Mouse (Mus musculus) midbrain, postnatal 0 days (tissue): ENCODE results near the gene Prdx3. TPM values are rescaled to one million over a fixed set of nuclear protein-coding genes. Genes with fewer than 3 reads are reported as not detected.

Source experiments
- ATAC-seq: fragments of 200-750 bp; cut with Nextera tagmentation; 2 replicates; pipeline ENCODE4 v1.8.0; 2017; ENCODE audit warnings: moderate number of reproducible peaks, mild to moderate bottlenecking, moderate TSS enrichment, moderate library complexity; ENCODE audit not compliant: low FRiP score
- DNase-seq: peaks from one replicate; pipeline ENCODE4 v3.0.0-alpha.2; 2015; ENCODE audit warnings: low spot score
- H3K27ac ChIP-seq: fragments of 300-500 bp; sonication (generic); 2 replicates; pipeline ENCODE4 v1.5.1; 2014; ENCODE audit warnings: low read depth, mild to moderate bottlenecking, low read length, mixed read lengths
- H3K27me3 ChIP-seq: fragments of 300-500 bp; sonication (generic); 2 replicates; pipeline ENCODE4 v1.6.1; 2014; ENCODE audit warnings: low read length, control low read depth, mixed read lengths; ENCODE audit not compliant: insufficient read depth
- H3K36me3 ChIP-seq: fragments of 300-500 bp; sonication (generic); 2 replicates; pipeline ENCODE4 v1.6.1; 2014; ENCODE audit warnings: low read length, control low read depth, mixed read lengths; ENCODE audit not compliant: insufficient read depth
- H3K4me1 ChIP-seq: fragments of 300-500 bp; sonication (generic); 2 replicates; pipeline ENCODE4 v1.6.1; 2014; ENCODE audit warnings: mild to moderate bottlenecking, control low read depth, antibody characterized with exemption, low read length, mixed read lengths; ENCODE audit not compliant: insufficient read depth
- H3K4me2 ChIP-seq: fragments of 300-500 bp; sonication (generic); 2 replicates; pipeline ENCODE4 v1.6.1; 2014; ENCODE audit warnings: low read depth, mild to moderate bottlenecking, low read length, mixed read lengths; ENCODE audit not compliant: poor library complexity, severe bottlenecking
- H3K4me3 ChIP-seq: fragments of 300-500 bp; sonication (generic); 2 replicates; pipeline ENCODE4 v1.5.1; 2014; ENCODE audit warnings: low read depth, mild to moderate bottlenecking, low read length, moderate library complexity
- H3K9ac ChIP-seq: fragments of 300-500 bp; sonication (generic); replicated peaks from 2 replicates; pipeline ENCODE4 v1.6.1; 2014; ENCODE audit warnings: mild to moderate bottlenecking, low read length, moderate library complexity, mixed read lengths; ENCODE audit not compliant: poor library complexity, severe bottlenecking
- H3K9me3 ChIP-seq: fragments of 300-500 bp; sonication (generic); 2 replicates; pipeline ENCODE4 v1.6.1; 2016; ENCODE audit warnings: low read length, control low read depth
- CTCF ChIP-seq: IDR thresholded peaks from 2 replicates; pipeline ENCODE4 v1.5.1; 2016; ENCODE audit warnings: antibody characterized with exemption, mild to moderate bottlenecking
- WGBS: fragments of 180-500 bp; shearing (Covaris S2); extraction: QIAGEN DNeasy Blood & Tissue Kit; methylation state at CpG from one replicate; pipeline ENCODE4 v1.1.7; 2014; 5-methylcytosine and 5-hydroxymethylcytosine counted together
- polyA plus RNA-seq: library from polyadenylated mRNA; unstranded; fragments of >200 nt; fragmentation: Nextera tagmentation; extraction: Ambion mirVana; gene quantifications from 2 replicates; pipeline ENCODE4 v1.2.1, GENCODE M21; 2015
- total RNA-seq: library from RNA; depleted of rRNA; stranded (reverse); fragments of >200 nt; gene quantifications from 2 replicates; pipeline ENCODE4 v1.2.3, GENCODE M21; 2014; rRNA removed

Prdx3 gene
- total RNA-seq (82.8 and 93.8 TPM in 2 replicates), polyA plus RNA-seq (110 and 117 TPM in 2 replicates)

DNA sequence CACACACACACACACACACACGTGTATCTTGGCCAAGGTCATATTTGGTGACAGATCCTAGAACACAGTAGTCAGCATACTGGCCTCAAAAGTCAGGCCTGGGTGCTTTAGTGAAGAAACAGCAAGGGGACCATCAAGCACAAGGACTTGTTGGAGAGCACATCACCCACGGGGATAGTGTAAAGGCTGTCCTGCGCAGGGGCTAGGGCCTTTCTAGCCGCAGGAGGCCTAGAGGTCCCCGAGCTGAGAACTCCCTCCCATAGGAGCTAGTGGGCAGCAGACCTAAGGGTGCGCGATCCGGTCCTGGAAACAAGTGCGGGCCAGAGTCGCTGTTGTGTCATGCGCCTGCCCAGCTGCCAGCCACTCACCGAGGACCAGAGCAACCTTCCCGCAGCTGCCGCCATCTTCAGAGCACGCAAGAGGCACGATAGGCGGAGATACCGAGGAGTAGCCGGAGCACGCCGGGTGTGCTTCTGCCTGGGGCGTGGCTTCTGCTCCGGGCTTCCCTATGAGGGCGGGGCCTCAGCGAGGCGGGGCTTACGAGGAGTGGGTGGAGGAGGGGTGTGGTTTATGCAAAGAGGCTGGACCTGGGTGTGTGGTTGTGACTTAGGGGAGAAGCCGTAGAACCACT is at the start of gene Prdx3:
Prdx3 (minus strand) TSS at position 493 of the 631 bp plus-strand sequence.
- Histone ChIP-seq H3K36me3 (peaks cover 2% of the 10 kb centered on the region; the same call in 1 of the 2 replicates), H3K4me1 (no peaks in the 10 kb centered on the region), H3K27ac (peak within 1 kb of the TSS; percentile 81), H3K27me3 (no peaks in the 10 kb centered on the region), H3K9me3 (no peaks in the 10 kb centered on the region), H3K9ac (peak within 1 kb of the TSS; percentile 69), H3K4me3 (peak within 1 kb of the TSS; percentile 48), H3K4me2 (peak within 1 kb of the TSS; percentile 65)
- peak; percentile 95 for ATAC-seq
- WGBS: under 1% methylated on average over 28 of the region's 28 CpGs
- TF ChIP-seq CTCF: peak; percentile 46
- peak; percentile 93 for DNase-seq

- ATAC-seq (no peak), DNase-seq (no peak)
- Histone ChIP-seq H3K27ac (no peak overlapping the region), H3K4me1 (no peaks in the 10 kb centered on the region), H3K36me3 (no peaks in the 10 kb centered on the region), H3K27me3 (no peaks in the 10 kb centered on the region), H3K4me3 (no peak overlapping the region), H3K9ac (no peak overlapping the region), H3K9me3 (no peaks in the 10 kb centered on the region), H3K4me2 (no peak overlapping the region)
- 87% methylated on average over 6 of the region's 6 CpGs for WGBS
- no peak for TF ChIP-seq CTCF
These were observed 42.7 kb upstream of the Prdx3 start for GRCm38 (mm10) chr19:60916869-60917570.

GRCm38 (mm10) chr19:60915862-60916261 is 41.5 kb upstream of the Prdx3 start:
- ATAC-seq (no peak), DNase-seq (no peak)
- no peak for TF ChIP-seq CTCF
- H3K27me3 ChIP-seq: no peaks in the 10 kb centered on the region
- H3K9me3 ChIP-seq: no peaks in the 10 kb centered on the region
- no peak overlapping the region for H3K9ac ChIP-seq
- no peaks in the 10 kb centered on the region for H3K36me3 ChIP-seq
- no peak overlapping the region for H3K4me2 ChIP-seq
- 84% methylated on average over 3 of the region's 3 CpGs for WGBS
- no peaks in the 10 kb centered on the region for H3K4me1 ChIP-seq
- no peak overlapping the region for H3K4me3 ChIP-seq
- no peak overlapping the region for H3K27ac ChIP-seq

GRCm38 (mm10) chr19:60915236-60915635 is 40.9 kb upstream of the Prdx3 start:
- no peaks in the 10 kb centered on the region for H3K4me1 ChIP-seq
- no peaks in the 10 kb centered on the region for H3K9me3 ChIP-seq
- 67% methylated on average over 4 of the region's 4 CpGs for WGBS
- H3K4me2 ChIP-seq: no peak overlapping the region
- H3K9ac ChIP-seq: no peak overlapping the region
- ATAC-seq (no peak), DNase-seq (no peak)
- H3K36me3 ChIP-seq: no peaks in the 10 kb centered on the region
- H3K27ac ChIP-seq: no peak overlapping the region
- H3K27me3 ChIP-seq: no peaks in the 10 kb centered on the region
- no peak overlapping the region for H3K4me3 ChIP-seq
- no peak for TF ChIP-seq CTCF

DNA sequence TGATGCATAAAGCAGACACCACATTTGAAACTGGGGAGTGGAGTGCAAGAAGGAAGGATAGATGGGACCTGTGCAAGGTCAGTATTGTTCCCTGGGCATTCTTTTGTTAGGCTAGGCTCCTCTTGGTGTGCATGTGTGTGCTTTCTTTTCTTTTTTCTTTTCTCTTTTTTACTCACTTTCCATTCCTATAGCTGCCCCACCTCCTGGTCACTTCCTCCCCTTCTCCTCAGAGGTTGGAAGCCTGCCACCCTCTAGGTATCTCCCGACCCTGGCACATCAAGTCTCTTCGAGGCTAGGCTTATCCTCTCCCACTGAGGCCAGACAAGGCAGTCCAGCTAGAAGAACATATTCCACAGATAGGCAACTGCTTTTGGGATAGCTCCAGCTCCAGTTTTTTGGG is 37.3 kb upstream of the Prdx3 start:
- H3K4me3 ChIP-seq: no peak overlapping the region
- H3K27me3 ChIP-seq: no peaks in the 10 kb centered on the region
- ATAC-seq: no peak
- H3K27ac ChIP-seq: no peak overlapping the region
- no peaks in the 10 kb centered on the region for H3K4me1 ChIP-seq
- no peaks in the 10 kb centered on the region for H3K9me3 ChIP-seq
- no peak for DNase-seq
- no peak for TF ChIP-seq CTCF
- H3K9ac ChIP-seq: no peak overlapping the region
- H3K4me2 ChIP-seq: no peak overlapping the region
- no peaks in the 10 kb centered on the region for H3K36me3 ChIP-seq
- WGBS: 71% methylated on average over 2 of the region's 2 CpGs

GRCm38 (mm10) chr19:60910304-60910703 is 35.9 kb upstream of the Prdx3 start:
- no peak overlapping the region for H3K4me2 ChIP-seq
- H3K27ac ChIP-seq: no peak overlapping the region
- no peaks in the 10 kb centered on the region for H3K36me3 ChIP-seq
- no peaks in the 10 kb centered on the region for H3K4me1 ChIP-seq
- no peak overlapping the region for H3K4me3 ChIP-seq
- ATAC-seq (no peak), DNase-seq (no peak)
- H3K9me3 ChIP-seq: no peaks in the 10 kb centered on the region
- no peak overlapping the region for H3K9ac ChIP-seq
- no peaks in the 10 kb centered on the region for H3K27me3 ChIP-seq
- no peak for TF ChIP-seq CTCF
